21 mouse cellular contexts compared by ENCODE assay signal in genomic region chr5:127659312-127659711, GRCm38 (mm10). TPM values are rescaled to one million over a fixed set of nuclear protein-coding genes. Genes with fewer than 3 reads are reported as not detected.
DNase-seq lines count a peak whose midpoint lies in the region; ATAC-seq and TF ChIP-seq lines count a peak whose summit lies in the region.
"Had no signal": no experiment of that assay in that cellular context is flagged by ENCODE, and none has a peak within 500 bp of the region (broad histone marks: within the 10 kb centered on the region; RNA-seq: fewer than 3 reads in every experiment).

No protein-coding gene starts in this region.

- H3K9me3 ChIP-seq in kidney, postnatal 0 days (replicated peaks; ENCODE audit: low read length): no peaks in the 10 kb centered on the region
- no peaks in the 10 kb centered on the region for H3K9me3 ChIP-seq in stomach, postnatal 0 days (ENCODE audit: control insufficient read depth, low read length)
- H3K9me3 ChIP-seq: liver, embryonic 15.5 days had no signal

- WGBS in kidney, postnatal 0 days: 90% methylated on average over 3 of the region's 3 CpGs
- WGBS in stomach, postnatal 0 days: 91% methylated on average over 3 of the region's 3 CpGs

- no peak overlapping the region for H3K4me2 ChIP-seq in kidney, postnatal 0 days (ENCODE audit: low read length)
- H3K4me2 ChIP-seq in stomach, postnatal 0 days (replicated peaks; ENCODE audit: low read depth): no peak overlapping the region
- H3K4me2 ChIP-seq: hindbrain, embryonic 15.5 days; limb, embryonic 13.5 days; liver, embryonic 15.5 days had no signal

- intact Hi-C loops in heart, postnatal 10 days (cut with DNase I): no loop called here

- no peaks in the 10 kb centered on the region for H3K27me3 ChIP-seq in kidney, postnatal 0 days (ENCODE audit: insufficient read depth, low read length)
- no peaks in the 10 kb centered on the region for H3K27me3 ChIP-seq in stomach, postnatal 0 days (ENCODE audit: control insufficient read depth, insufficient read depth, low read length)
- H3K27me3 ChIP-seq: hindbrain, embryonic 15.5 days; limb, embryonic 13.5 days; liver, embryonic 15.5 days had no signal

- TF ChIP-seq CTCF in kidney, postnatal 0 days (IDR thresholded peaks at IDR 0.05; ENCODE audit: low read depth): 0 out of 2 replicates have a peak, but pooled peaks have one; percentile 15
- TF ChIP-seq CTCF in stomach, postnatal 0 days (IDR thresholded peaks at IDR 0.05; ENCODE audit: low read depth): peak; percentile 30

- H3K36me3 ChIP-seq in kidney, postnatal 0 days (ENCODE audit: insufficient read depth, low read length): no peaks in the 10 kb centered on the region
- no peaks in the 10 kb centered on the region for H3K36me3 ChIP-seq in stomach, postnatal 0 days (ENCODE audit: control insufficient read depth, insufficient read depth, low read length)
- H3K36me3 ChIP-seq: limb, embryonic 13.5 days; liver, embryonic 15.5 days had no signal

- no peak overlapping the region for H3K9ac ChIP-seq in kidney, postnatal 0 days (ENCODE audit: low read depth, low read length)
- H3K9ac ChIP-seq in stomach, postnatal 0 days (ENCODE audit: low read length): no peak overlapping the region
- H3K9ac ChIP-seq: hindbrain, embryonic 15.5 days; limb, embryonic 13.5 days; liver, embryonic 15.5 days had no signal

- DNase-seq in kidney, postnatal 0 days (ENCODE audit: low spot score): no peak
- no peak for DNase-seq in kidney, postnatal 25 days
- DNase-seq in retina, embryonic 14.5 days (ENCODE audit: low spot score): peak; percentile 19
- DNase-seq in retina, postnatal 1 day: no peak
- peak; percentile 74 for DNase-seq in R1 (ENCODE audit: low read depth, low spot score)
- DNase-seq in stomach, postnatal 0 days (ENCODE audit: low spot score): no peak
- no peak for DNase-seq in lung, postnatal 14 days
- no peak for DNase-seq in heart, postnatal 10 days
- DNase-seq: adrenal gland, postnatal 10 days; cerebellum, adult 11-12 months; heart, adult 11 months; heart, postnatal 4 days; kidney, adult 18-20 months; lung, postnatal 36 days; thymus, adult 18-20 months had no signal

- TF ChIP-seq EP300 in stomach, postnatal 0 days (optimal IDR thresholded peaks at IDR 0.05): no peak

- no peaks in the 10 kb centered on the region for H3K4me1 ChIP-seq in kidney, postnatal 0 days (replicated peaks; ENCODE audit: insufficient read depth, low read length)
- H3K4me1 ChIP-seq in stomach, postnatal 0 days (replicated peaks; ENCODE audit: control insufficient read depth, insufficient read depth): no peaks in the 10 kb centered on the region
- H3K4me1 ChIP-seq: forebrain, embryonic 10.5 days; hindbrain, embryonic 15.5 days; limb, embryonic 13.5 days; liver, embryonic 15.5 days had no signal

- no peak for ATAC-seq in kidney, postnatal 0 days (replicated peaks; ENCODE audit: low FRiP score, low read depth)
- no peak for ATAC-seq in stomach, postnatal 0 days (ENCODE audit: low FRiP score, low TSS enrichment)

- H3K27ac ChIP-seq in kidney, postnatal 0 days: no peak overlapping the region
- no peak overlapping the region for H3K27ac ChIP-seq in stomach, postnatal 0 days (replicated peaks)
- H3K27ac ChIP-seq: forebrain, embryonic 10.5 days; hindbrain, embryonic 15.5 days; limb, embryonic 13.5 days; liver, embryonic 15.5 days had no signal

- H3K4me3 ChIP-seq in kidney, postnatal 0 days (replicated peaks; ENCODE audit: low read depth, low read length): no peak overlapping the region
- H3K4me3 ChIP-seq in stomach, postnatal 0 days (ENCODE audit: low read depth, low read length): no peak overlapping the region
- H3K4me3 ChIP-seq: forebrain, embryonic 10.5 days; hindbrain, embryonic 15.5 days; limb, embryonic 13.5 days; liver, embryonic 15.5 days had no signal

RNA-seq across cellular contexts. Expression of gene Slc15a4, which starts 26.6 kb away (rescaled TPM):
- 15.4 and 16.2 TPM in 2 replicates for polyA plus RNA-seq in kidney, postnatal 0 days (2015; fragmentation: Nextera tagmentation; extraction: Ambion mirVana)
- polyA plus RNA-seq in stomach, postnatal 0 days (2015; fragmentation: Nextera tagmentation; extraction: Ambion mirVana): 10.6 and 11.0 TPM in 2 replicates
- 10 to 100 TPM; 10.7 to 12.1 TPM for total RNA-seq in heart, postnatal 10 days (2021)

RNA-seq across cellular contexts. Expression of gene Glt1d1, which starts 27.2 kb away (rescaled TPM):
- 0.29 and 0.46 TPM in 2 replicates for polyA plus RNA-seq in kidney, postnatal 0 days (2015; fragmentation: Nextera tagmentation; extraction: Ambion mirVana)
- 0.40 and 0.77 TPM in 2 replicates for polyA plus RNA-seq in stomach, postnatal 0 days (2015; fragmentation: Nextera tagmentation; extraction: Ambion mirVana)
- not detected for total RNA-seq in heart, postnatal 10 days (2021)
- total RNA-seq: gastrocnemius, adult 18-20 months; heart, postnatal 4 days had no signal
- polyA plus RNA-seq: heart, embryonic 14.5 days had no signal

Comparison
In these comparisons a context has a peak if more than half of its experiments do, and no peak if none do; other contexts are left out.
1. DNase-seq: peak in retina, embryonic 14.5 days (single experiment) and R1 (single experiment); none in kidney, postnatal 0 days (single experiment), kidney, postnatal 25 days (0 of 2), retina, postnatal 1 day (single experiment), stomach, postnatal 0 days (single experiment), lung, postnatal 14 days (single experiment) and heart, postnatal 10 days (0 of 2).